Mouse (Mus musculus) CH12F3 (cell line): ENCODE measurements around the gene Olfr372.
"Not testable (repeated sequence)": the region's sequence is repeated elsewhere in the genome, so short reads cannot be mapped to it uniquely, and the experiment has no call there.

Experiments
- in situ Hi-C: fragments of 300-500 bp; cut with MboI; formaldehyde crosslinking; loops from 2 replicates; pipeline ENCODE4 v1.14.3; 2020; ENCODE audit warnings: low sequenced_read_pairs

Olfr372 gene

GRCm38 (mm10) chr8:72040918-72041317 lies at the start of gene Olfr372:
Gene Olfr372 (plus strand): TSS chr8:72041218.
- in situ Hi-C loops = not testable (repeated sequence)

- in situ Hi-C loops = loop anchor here (25.0 kb wide), 1 partner anchor 862 kb away; no protein-coding TSS in a partner anchor
Observed at GRCm38 (mm10) chr8:71999434-71999833, 41.6 kb upstream of the Olfr372 start.

- in situ Hi-C loops = no loop called here
Observed at GRCm38 (mm10) chr8:72000223-72000622, 40.8 kb upstream of the Olfr372 start.

- in situ Hi-C loops = no loop called here
Observed at GRCm38 (mm10) chr8:72002942-72003341, 38.1 kb upstream of the Olfr372 start.

GRCm38 (mm10) chr8:72005912-72006311 lies 35.1 kb upstream of the Olfr372 start:
- in situ Hi-C loops = no loop called here

GRCm38 (mm10) chr8:72006763-72007162 lies 34.3 kb upstream of the Olfr372 start:
- in situ Hi-C loops = no loop called here

- in situ Hi-C loops = no loop called here
Observed at GRCm38 (mm10) chr8:72008134-72008641, 32.8 kb upstream of the Olfr372 start.

- in situ Hi-C loops = no loop called here
Observed at GRCm38 (mm10) chr8:72009473-72009872, 31.5 kb upstream of the Olfr372 start, which contains the start of gene Cyp4f18. Gene Cyp4f18 (minus strand): TSS chr8:72009626.

GRCm38 (mm10) chr8:72013506-72014228 lies 27.4 kb upstream of the Olfr372 start:
- in situ Hi-C loops = not testable (repeated sequence)

- in situ Hi-C loops = not testable (repeated sequence)
Observed at GRCm38 (mm10) chr8:72017339-72017738, 23.7 kb upstream of the Olfr372 start.

- in situ Hi-C loops = no loop called here
Observed at GRCm38 (mm10) chr8:72018141-72018540, 22.9 kb upstream of the Olfr372 start.

GRCm38 (mm10) chr8:72019022-72019421 lies 22.0 kb upstream of the Olfr372 start:
- in situ Hi-C loops = not testable (repeated sequence)

GRCm38 (mm10) chr8:72019816-72020215 lies 21.2 kb upstream of the Olfr372 start:
- in situ Hi-C loops = no loop called here

- in situ Hi-C loops = not testable (repeated sequence)
Observed at GRCm38 (mm10) chr8:72024886-72025285, 16.1 kb upstream of the Olfr372 start.

- in situ Hi-C loops = not testable (repeated sequence)
Observed at GRCm38 (mm10) chr8:72032926-72033325, 8.1 kb upstream of the Olfr372 start.

GRCm38 (mm10) chr8:72042493-72042892 lies 1.5 kb downstream of the Olfr372 start:
- in situ Hi-C loops = no loop called here

- in situ Hi-C loops = loop anchor here (25.0 kb wide), 1 partner anchor 917 kb away; no protein-coding TSS in a partner anchor
Observed at GRCm38 (mm10) chr8:72054633-72055032, 13.6 kb downstream of the Olfr372 start.

- in situ Hi-C loops = loop anchor here (25.0 kb wide), 1 partner anchor 920 kb away; no protein-coding TSS in a partner anchor
Observed at GRCm38 (mm10) chr8:72057643-72058042, 16.6 kb downstream of the Olfr372 start.

- in situ Hi-C loops = loop anchor here (25.0 kb wide), 1 partner anchor 930 kb away; no protein-coding TSS in a partner anchor
Observed at GRCm38 (mm10) chr8:72066819-72067399, 25.9 kb downstream of the Olfr372 start.

- in situ Hi-C loops = not testable (repeated sequence)
Observed at GRCm38 (mm10) chr8:72082877-72083276, 41.9 kb downstream of the Olfr372 start, which contains the start of gene Olfr373. Gene Olfr373 (plus strand): TSS chr8:72083177.

- in situ Hi-C loops = no loop called here
Observed at GRCm38 (mm10) chr8:72084744-72085143, 43.7 kb downstream of the Olfr372 start.

- in situ Hi-C loops = not testable (repeated sequence)
Observed at GRCm38 (mm10) chr8:72087611-72088010, 46.6 kb downstream of the Olfr372 start.
